Mouse (Mus musculus) spleen, adult 2 months (tissue): ENCODE data around the gene Dexi. TPM values are rescaled to one million over a fixed set of nuclear protein-coding genes. Genes with fewer than 3 reads are reported as not detected.

Source experiments
- DNase-seq, 2 experiments: peaks; one replicate each; pipeline versions ENCODE4 v3.0.0 to v3.0.0-alpha.2; 2012 to 2021; ENCODE audit warnings: low spot score in 2 of 2, low read depth in 1 of 2
- H3K27ac ChIP-seq: fragments of 200-500 bp; 2 replicates; pipeline ENCODE4 v1.5.1; 2012; ENCODE audit warnings: low read length, inconsistent platforms; ENCODE audit not compliant: insufficient read depth
- H3K27me3 ChIP-seq: fragments of 200-500 bp; 2 replicates; pipeline ENCODE4 v1.6.1; 2012; ENCODE audit warnings: mild to moderate bottlenecking, moderate library complexity, low read length, inconsistent platforms; ENCODE audit not compliant: control insufficient read depth, insufficient read depth
- H3K36me3 ChIP-seq: fragments of 200-500 bp; 2 replicates; pipeline ENCODE4 v1.6.1; 2012; ENCODE audit warnings: mild to moderate bottlenecking, low read length, inconsistent platforms; ENCODE audit not compliant: control insufficient read depth, insufficient read depth
- H3K4me1 ChIP-seq: fragments of 200-500 bp; 2 replicates; pipeline ENCODE4 v1.6.1; 2011; ENCODE audit warnings: inconsistent platforms; ENCODE audit not compliant: control insufficient read depth, insufficient read depth, insufficient read length
- H3K4me3 ChIP-seq: fragments of 200-500 bp; 2 replicates; pipeline ENCODE4 v1.5.1; 2011; ENCODE audit warnings: mild to moderate bottlenecking, inconsistent platforms; ENCODE audit not compliant: insufficient read depth, insufficient read length; ENCODE audit errors: extremely low read depth
- CTCF ChIP-seq: fragments of 200-500 bp; IDR thresholded peaks from 2 replicates; pipeline ENCODE4 v1.5.1; 2011; ENCODE audit warnings: mild to moderate bottlenecking, inconsistent platforms; ENCODE audit not compliant: insufficient read depth, insufficient read length, insufficient replicate concordance; ENCODE audit errors: extremely low read depth
- POLR2A ChIP-seq: fragments of 200-500 bp; IDR thresholded peaks from 2 replicates; pipeline ENCODE4 v1.6.1; 2011; ENCODE audit warnings: low read depth, low read length, inconsistent platforms
- WGBS: fragments of 180-500 bp; shearing (Covaris S2); methylation state at CpG from one replicate; pipeline ENCODE4 v1.1.7; 2018; 5-methylcytosine and 5-hydroxymethylcytosine counted together
- polyA plus RNA-seq: library from polyadenylated mRNA; depleted of rRNA; stranded (reverse); fragments of >200 nt; gene quantifications from 2 replicates; pipeline ENCODE4 v1.2.3, GENCODE M21; 2012

Gene Dexi
- polyA plus RNA-seq, 1 experiment, result 40.8 TPM

GRCm38 (mm10) chr16:10553858-10554257 lies 11.0 kb upstream of the Dexi start:
- DNase-seq, result no peak
- Histone ChIP-seq H3K27ac (no peak overlapping the region), H3K27me3 (no peaks in the 10 kb centered on the region), H3K36me3 (no peaks in the 10 kb centered on the region), H3K4me3 (no peak overlapping the region), H3K4me1 (peaks cover 3% of the 10 kb centered on the region; the same call in 1 of the 2 replicates)
- TF ChIP-seq POLR2A (no peak), CTCF (no peak)
- 57% methylated on average over 2 of the region's 2 CpGs for WGBS

GRCm38 (mm10) chr16:10551592-10551991 lies 8.7 kb upstream of the Dexi start:
- no peaks in the 10 kb centered on the region for H3K27me3 ChIP-seq
- H3K36me3 ChIP-seq, result no peaks in the 10 kb centered on the region
- DNase-seq, result no peak
- H3K27ac ChIP-seq, result no peak overlapping the region
- H3K4me3 ChIP-seq, result no peak overlapping the region
- TF ChIP-seq POLR2A (no peak), CTCF (no peak)
- 83% methylated on average over 4 of the region's 4 CpGs for WGBS
- H3K4me1 ChIP-seq, result peaks cover 3% of the 10 kb centered on the region; the same call in 1 of the 2 replicates

GRCm38 (mm10) chr16:10549600-10549999 lies 6.7 kb upstream of the Dexi start:
- no peak for DNase-seq
- no peak for TF ChIP-seq CTCF
- no peak for TF ChIP-seq POLR2A
- no peaks in the 10 kb centered on the region for H3K27me3 ChIP-seq
- peaks cover 3% of the 10 kb centered on the region; the same call in 1 of the 2 replicates for H3K4me1 ChIP-seq
- H3K27ac ChIP-seq, result no peak overlapping the region
- no peaks in the 10 kb centered on the region for H3K36me3 ChIP-seq
- H3K4me3 ChIP-seq, result no peak overlapping the region
- WGBS, result 90% methylated on average over 2 of the region's 2 CpGs

- Histone ChIP-seq H3K27ac (no peak overlapping the region), H3K4me1 (no peaks in the 10 kb centered on the region), H3K27me3 (no peaks in the 10 kb centered on the region), H3K4me3 (no peak overlapping the region), H3K36me3 (no peaks in the 10 kb centered on the region)
- TF ChIP-seq POLR2A (no peak), CTCF (no peak)
- WGBS, result 96% methylated on average over 3 of the region's 3 CpGs
- no peak for DNase-seq
Measured at GRCm38 (mm10) chr16:10548938-10549337, 6.1 kb upstream of the Dexi start.

- 73% methylated on average over 3 of the region's 3 CpGs for WGBS
- Histone ChIP-seq H3K36me3 (no peaks in the 10 kb centered on the region), H3K27me3 (no peaks in the 10 kb centered on the region), H3K27ac (no peak overlapping the region), H3K4me3 (no peak overlapping the region), H3K4me1 (peaks cover 4% of the 10 kb centered on the region; the same call in 1 of the 2 replicates)
- TF ChIP-seq POLR2A, result no peak
- no peak for TF ChIP-seq CTCF
- DNase-seq, result no peak
Measured at GRCm38 (mm10) chr16:10546865-10547264, 4.0 kb upstream of the Dexi start.

GRCm38 (mm10) chr16:10544995-10545622 lies 2.3 kb upstream of the Dexi start, which contains the start of gene Clec16a:
TSS of gene Clec16a (plus strand) at chr16:10545339.
- peak; percentile 91 to 98 for DNase-seq
- H3K27me3 ChIP-seq, result no peaks in the 10 kb centered on the region
- peaks cover 9% of the 10 kb centered on the region; the same call in 1 of the 2 replicates for H3K4me1 ChIP-seq
- no peak for TF ChIP-seq CTCF
- TF ChIP-seq POLR2A, result peak; percentile 28
- no peaks in the 10 kb centered on the region for H3K36me3 ChIP-seq
- H3K27ac ChIP-seq, result peak within 1 kb of the TSS; percentile 57; the same call in 1 of the 2 replicates
- WGBS, result under 1% methylated on average over 58 of the region's 58 CpGs
- peak within 1 kb of the TSS; percentile 98 for H3K4me3 ChIP-seq

GRCm38 (mm10) chr16:10542266-10542665 lies 588 bp downstream of the Dexi start:
- H3K36me3 ChIP-seq, result no peaks in the 10 kb centered on the region
- peaks cover 9% of the 10 kb centered on the region; the same call in 1 of the 2 replicates for H3K4me1 ChIP-seq
- no peaks in the 10 kb centered on the region for H3K27me3 ChIP-seq
- peak overlapping the region; percentile 73 for H3K27ac ChIP-seq
- H3K4me3 ChIP-seq, result peak overlapping the region; percentile 73
- no peak for TF ChIP-seq POLR2A
- TF ChIP-seq CTCF, result no peak
- DNase-seq, result no peak
- WGBS, result 7% methylated on average over 21 of the region's 22 CpGs
